Mouse (Mus musculus) MEL (cell line): ENCODE data around the gene Slk. TPM values are rescaled to one million over a fixed set of nuclear protein-coding genes. Genes with fewer than 3 reads are reported as not detected.
A peak's percentile ranks its signal among the peaks of the same experiment; 100 is the strongest.

Experiments
- DNase-seq: peaks from one replicate; pipeline ENCODE4 v3.0.0; 2011; ENCODE audit warnings: low read depth, low spot score
- H3K27ac ChIP-seq: 2 replicates; pipeline ENCODE4 v1.5.1; 2012; ENCODE audit warnings: low read depth, mild to moderate bottlenecking, control low read depth, low read length, moderate library complexity; ENCODE audit not compliant: control insufficient read depth
- H3K27me3 ChIP-seq, 2 experiments: fragments of 150-350 bp in 1 of 2; sonication (generic) in 1 of 2; 2 replicates each; pipeline ENCODE4 v1.6.1; 2012; ENCODE audit warnings: low read length in 2 of 2, mild to moderate bottlenecking in 2 of 2, improper control_type of control experiment in 1 of 2, moderate library complexity in 1 of 2; ENCODE audit not compliant: insufficient read depth in 2 of 2, control insufficient read depth in 1 of 2
- H3K36me3 ChIP-seq, 2 experiments: 2 replicates each; pipeline ENCODE4 v1.6.1; 2012 to 2014; ENCODE audit warnings: low read length in 2 of 2, improper control_type of control experiment in 1 of 2, inconsistent platforms in 1 of 2, mild to moderate bottlenecking in 1 of 2; ENCODE audit not compliant: insufficient read depth in 2 of 2, control insufficient read depth in 1 of 2
- H3K4me1 ChIP-seq, 2 experiments: fragments of 150-350 bp in 1 of 2; sonication (generic) in 1 of 2; 2 replicates each; pipeline ENCODE4 v1.6.1; 2012; ENCODE audit warnings: low read length in 2 of 2, improper control_type of control experiment in 1 of 2, mild to moderate bottlenecking in 1 of 2; ENCODE audit not compliant: insufficient read depth in 2 of 2, control insufficient read depth in 1 of 2
- H3K4me3 ChIP-seq, 2 experiments: fragments of 150-350 bp in 1 of 2; sonication (generic) in 1 of 2; 2 replicates each; pipeline ENCODE4 v1.5.1; 2012; ENCODE audit warnings: low read depth in 2 of 2, low read length in 2 of 2, mild to moderate bottlenecking in 2 of 2, moderate library complexity in 2 of 2, control low read depth in 1 of 2, improper control_type of control experiment in 1 of 2; ENCODE audit not compliant: control insufficient read depth in 1 of 2, insufficient read depth in 1 of 2
- H3K79me2 ChIP-seq: 2 replicates; pipeline ENCODE4 v1.6.1; 2012; ENCODE audit warnings: mild to moderate bottlenecking, low read length, moderate library complexity; ENCODE audit not compliant: control insufficient read depth, poor library complexity, insufficient read depth
- H3K9ac ChIP-seq: 2 replicates; pipeline ENCODE4 v1.6.1; 2012; ENCODE audit warnings: low read depth, mild to moderate bottlenecking, control low read depth, low read length, moderate library complexity; ENCODE audit not compliant: control insufficient read depth, poor library complexity, severe bottlenecking
- H3K9me3 ChIP-seq: fragments of 150-350 bp; sonication (generic); replicated peaks from 2 replicates; pipeline ENCODE4 v1.6.1; 2012; ENCODE audit warnings: mild to moderate bottlenecking, low read length, improper control_type of control experiment, moderate library complexity; ENCODE audit not compliant: insufficient read depth
- BHLHE40 ChIP-seq: IDR thresholded peaks from 2 replicates; pipeline ENCODE4 v1.6.1; 2012; ENCODE audit warnings: low read depth, mild to moderate bottlenecking, inconsistent platforms, low read length, improper control_type of control experiment, borderline replicate concordance
- E2F4 ChIP-seq: IDR thresholded peaks from 2 replicates; pipeline ENCODE4 v1.6.1; 2011; ENCODE audit warnings: low read depth, low read length, improper control_type of control experiment, borderline replicate concordance
- ELF1 ChIP-seq: IDR thresholded peaks from 2 replicates; pipeline ENCODE4 v1.6.1; 2014; ENCODE audit warnings: low read depth, mild to moderate bottlenecking, inconsistent platforms, low read length, improper control_type of control experiment, moderate library complexity
- EP300 ChIP-seq, 2 experiments: IDR thresholded peaks; 2 replicates each; pipeline ENCODE4 v1.6.1; 2011; ENCODE audit warnings: improper control_type of control experiment in 2 of 2, low read length in 2 of 2, low read depth in 1 of 2, mild to moderate bottlenecking in 1 of 2
- GATA1 ChIP-seq: IDR thresholded peaks from 2 replicates; pipeline ENCODE4 v1.6.1; 2011; ENCODE audit warnings: low read depth, low read length, improper control_type of control experiment
- JUND ChIP-seq: IDR thresholded peaks from 2 replicates; pipeline ENCODE4 v1.6.1; 2011; ENCODE audit warnings: low read depth, mild to moderate bottlenecking, improper control_type of control experiment, low read length
- MXI1 ChIP-seq: IDR thresholded peaks from 2 replicates; pipeline ENCODE4 v1.6.1; 2011; ENCODE audit warnings: mild to moderate bottlenecking, low read depth, low read length, improper control_type of control experiment
- MYB ChIP-seq: IDR thresholded peaks from 2 replicates; pipeline ENCODE4 v1.6.1; 2011; ENCODE audit warnings: mild to moderate bottlenecking, low read depth, low read length, improper control_type of control experiment
- NRF1 ChIP-seq: IDR thresholded peaks from 2 replicates; pipeline ENCODE4 v1.6.1; 2014; ENCODE audit warnings: low read depth, mild to moderate bottlenecking, inconsistent platforms, low read length, improper control_type of control experiment, moderate library complexity; ENCODE audit not compliant: poor library complexity, insufficient read depth, severe bottlenecking
- POLR2A ChIP-seq, 2 experiments: IDR thresholded peaks; 2 replicates each; pipeline ENCODE4 v1.6.1; 2011 to 2012; ENCODE audit warnings: low read length in 2 of 2, mild to moderate bottlenecking in 2 of 2, control low read depth in 1 of 2, improper control_type of control experiment in 1 of 2, low read depth in 1 of 2, moderate library complexity in 1 of 2; ENCODE audit not compliant: control insufficient read depth in 1 of 2, insufficient read depth in 1 of 2, poor library complexity in 1 of 2
- RCOR1 ChIP-seq: IDR thresholded peaks from 2 replicates; pipeline ENCODE4 v1.6.1; 2012; ENCODE audit warnings: low read depth, mild to moderate bottlenecking, inconsistent platforms, low read length, improper control_type of control experiment
- SIN3A ChIP-seq: IDR thresholded peaks from 2 replicates; pipeline ENCODE4 v1.6.1; 2012; ENCODE audit warnings: low read length, improper control_type of control experiment, inconsistent platforms
- TBP ChIP-seq: IDR thresholded peaks from 2 replicates; pipeline ENCODE4 v1.8.0; 2011; ENCODE audit warnings: low read depth, low read length, improper control_type of control experiment
- TCF12 ChIP-seq: IDR thresholded peaks from 2 replicates; pipeline ENCODE4 v1.6.1; 2014; ENCODE audit warnings: low read depth, mild to moderate bottlenecking, inconsistent platforms, low read length, improper control_type of control experiment, moderate library complexity
- UBTF ChIP-seq: IDR thresholded peaks from 2 replicates; pipeline ENCODE4 v1.6.1; 2012; ENCODE audit warnings: low read depth, mild to moderate bottlenecking, inconsistent platforms, low read length, improper control_type of control experiment, moderate library complexity, borderline replicate concordance; ENCODE audit not compliant: insufficient read depth
- USF1 ChIP-seq: IDR thresholded peaks from 2 replicates; pipeline ENCODE4 v1.6.1; 2014; ENCODE audit warnings: low read depth, mild to moderate bottlenecking, inconsistent platforms, low read length, improper control_type of control experiment, moderate library complexity
- ZC3H11A ChIP-seq: IDR thresholded peaks from 2 replicates; pipeline ENCODE4 v1.6.1; 2012; ENCODE audit warnings: low read depth, mild to moderate bottlenecking, inconsistent platforms, low read length, improper control_type of control experiment
- ZMIZ1 ChIP-seq: IDR thresholded peaks from 2 replicates; pipeline ENCODE4 v1.6.1; 2012; ENCODE audit warnings: low read depth, mild to moderate bottlenecking, inconsistent platforms, low read length, improper control_type of control experiment, moderate library complexity
- ZNF384 ChIP-seq: IDR thresholded peaks from 2 replicates; pipeline ENCODE4 v1.6.1; 2012; ENCODE audit warnings: low read depth, mild to moderate bottlenecking, inconsistent platforms, low read length, improper control_type of control experiment
- polyA plus RNA-seq, 2 experiments: library from polyadenylated mRNA; stranded (reverse) in 1 of 2; unstranded in 1 of 2; fragments of >175 nt in 1 of 2; fragments of >200 nt in 1 of 2; gene quantifications; 2 replicates each; pipeline versions ENCODE4 v1.2.1 to v1.2.4; 2012; ENCODE audit warnings: low replicate concordance in 2 of 2, low read depth in 1 of 2; ENCODE audit not compliant: insufficient read length in 2 of 2, insufficient read depth in 1 of 2, missing spikeins in 1 of 2
- total RNA-seq: library from RNA; depleted of rRNA; stranded (reverse); fragments of 300-350 nt; gene quantifications from 2 replicates; pipeline ENCODE4 v1.2.3, GENCODE M21; 2012

The Slk gene
- total and polyA plus RNA-seq, 3 experiments = 65.0 to 103 (median 88.2) TPM

GRCm38 (mm10) chr19:47538801-47539200, 40.7 kb upstream of the Slk start (continued):
- 0 out of 2 replicates have a peak, but pooled peaks have one; percentile 21 for TF ChIP-seq TCF12

DNA sequence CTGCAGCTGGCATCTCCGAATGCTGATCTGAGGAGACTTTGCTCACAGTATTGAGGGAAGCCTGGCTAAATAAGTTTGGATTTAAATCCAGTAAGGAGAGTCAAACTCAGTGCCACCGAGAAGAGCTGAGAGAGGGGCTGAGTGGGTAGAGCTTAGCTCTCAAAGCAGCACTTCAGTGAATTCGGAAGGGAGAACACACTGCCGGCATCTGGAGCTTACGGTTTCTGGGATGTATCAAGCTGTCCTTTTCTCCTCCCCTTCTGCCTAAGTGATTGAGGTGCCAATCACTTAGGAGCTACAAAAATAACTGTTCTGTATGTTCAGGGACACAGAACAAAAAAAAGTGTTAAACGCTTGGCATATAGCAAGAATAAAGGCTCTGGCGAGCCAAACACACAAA, 37.0 kb upstream of the Slk start:
- Histone ChIP-seq H3K79me2 (no peaks in the 10 kb centered on the region), H3K9ac (no peak overlapping the region), H3K4me3 (no peak overlapping the region), H3K27me3 (no peaks in the 10 kb centered on the region), H3K4me1 (peaks cover 6 to 14% of the 10 kb centered on the region in 2 experiments), H3K27ac (no peak overlapping the region), H3K36me3 (peaks cover 0 to 16% of the 10 kb centered on the region in 2 experiments; a peak in 2 of 4 replicates), H3K9me3 (no peaks in the 10 kb centered on the region)
- no peak for TF ChIP-seq EP300 (IDR thresholded peaks at IDR 0.05; ENCODE audit: low read depth in 1 of 2, low read length in 2 of 2)
- no peak for TF ChIP-seq E2F4
- no peak for TF ChIP-seq RCOR1
- no peak for TF ChIP-seq ZNF384
- no peak for TF ChIP-seq ZC3H11A
- TF ChIP-seq POLR2A (IDR thresholded peaks at IDR 0.05; ENCODE audit: control insufficient read depth in 1 of 2, insufficient read depth in 1 of 2, low read depth in 1 of 2, low read length in 2 of 2, poor library complexity in 1 of 2) = no peak
- no peak for TF ChIP-seq TBP
- no peak for TF ChIP-seq ELF1
- no peak for TF ChIP-seq GATA1
- TF ChIP-seq USF1 = no peak
- TF ChIP-seq BHLHE40 = no peak
- TF ChIP-seq UBTF = no peak
- TF ChIP-seq MYB = no peak
- TF ChIP-seq ZMIZ1 = no peak
- no peak for TF ChIP-seq MXI1
- TF ChIP-seq TCF12 = no peak
- TF ChIP-seq JUND = no peak
- TF ChIP-seq SIN3A = no peak
- DNase-seq = no peak

DNA sequence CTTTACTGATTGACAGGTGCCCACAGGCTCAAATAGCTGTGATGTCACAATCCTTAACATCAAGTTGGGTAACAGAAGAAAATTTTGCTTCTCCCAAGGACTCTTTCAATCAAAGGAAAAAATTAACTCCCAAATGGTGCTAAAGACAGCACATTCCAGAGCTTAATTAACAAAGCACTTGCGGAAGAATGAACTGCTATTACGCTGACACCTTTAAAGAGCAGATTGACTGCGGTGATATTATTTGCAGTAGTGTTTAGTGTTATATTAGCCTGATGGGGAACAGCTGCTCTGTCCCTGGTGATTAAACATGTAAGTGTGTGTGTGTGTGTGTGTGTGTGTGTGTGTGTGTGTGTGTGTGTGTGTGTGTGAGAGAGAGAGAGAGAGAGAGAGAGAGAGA, 34.4 kb upstream of the Slk start:
- Histone ChIP-seq H3K4me3 (no peak overlapping the region), H3K4me1 (no peaks in the 10 kb centered on the region), H3K36me3 (no peaks in the 10 kb centered on the region), H3K79me2 (no peaks in the 10 kb centered on the region), H3K9ac (no peak overlapping the region), H3K9me3 (no peaks in the 10 kb centered on the region), H3K27ac (no peak overlapping the region), H3K27me3 (no peaks in the 10 kb centered on the region; a peak in 1 of 4 replicates)
- TF ChIP-seq POLR2A (IDR thresholded peaks at IDR 0.05; ENCODE audit: control insufficient read depth in 1 of 2, insufficient read depth in 1 of 2, low read depth in 1 of 2, low read length in 2 of 2, poor library complexity in 1 of 2) (no peak), ELF1 (no peak), NRF1 (no peak)
- no peak for DNase-seq
